Mouse (Mus musculus) heart, embryonic 11.5 days (tissue): ENCODE measurements at regions not wholly inside any gene's neighbourhood (a gene's known extent, or its start where the extent isn't known, plus 50 kb on each side); places are given as distances from the start of the nearest gene placed in this dataset.

ENCODE experiments used
- ATAC-seq: fragments of 200-750 bp; cut with Nextera tagmentation; replicated peaks from 2 replicates; pipeline ENCODE4 v1.8.0; 2017; ENCODE audit warnings: moderate library complexity; ENCODE audit not compliant: insufficient number of reproducible peaks, low FRiP score, low TSS enrichment
- H3K27ac ChIP-seq: fragments of 300-500 bp; sonication (generic); 2 replicates; pipeline ENCODE4 v1.5.1; 2014; ENCODE audit warnings: mild to moderate bottlenecking, low read depth, low read length
- H3K27me3 ChIP-seq: fragments of 300-500 bp; sonication (generic); 2 replicates; pipeline ENCODE4 v1.6.1; 2014; ENCODE audit warnings: mild to moderate bottlenecking, low read length, mixed read lengths; ENCODE audit not compliant: control insufficient read depth, insufficient read depth
- H3K36me3 ChIP-seq: fragments of 300-500 bp; sonication (generic); 2 replicates; pipeline ENCODE4 v1.6.1; 2014; ENCODE audit warnings: mild to moderate bottlenecking, low read length, moderate library complexity, mixed read lengths; ENCODE audit not compliant: control insufficient read depth, insufficient read depth
- H3K4me1 ChIP-seq: fragments of 300-500 bp; sonication (generic); 2 replicates; pipeline ENCODE4 v1.6.1; 2014; ENCODE audit warnings: low read length; ENCODE audit not compliant: control insufficient read depth, insufficient read depth
- H3K4me2 ChIP-seq: fragments of 300-500 bp; sonication (generic); 2 replicates; pipeline ENCODE4 v1.6.1; 2014; ENCODE audit warnings: mild to moderate bottlenecking, moderate library complexity
- H3K4me3 ChIP-seq: fragments of 300-500 bp; sonication (generic); 2 replicates; pipeline ENCODE4 v1.5.1; 2014; ENCODE audit warnings: low read depth, low read length
- H3K9ac ChIP-seq: fragments of 300-500 bp; sonication (generic); 2 replicates; pipeline ENCODE4 v1.6.1; 2014; ENCODE audit warnings: mild to moderate bottlenecking, low read depth, low read length, moderate library complexity
- H3K9me3 ChIP-seq: fragments of 300-500 bp; sonication (generic); replicated peaks from 2 replicates; pipeline ENCODE4 v1.6.1; 2016; ENCODE audit warnings: low read length; ENCODE audit not compliant: control insufficient read depth
- WGBS: fragments of 180-500 bp; shearing (Covaris S2); extraction: QIAGEN DNeasy Blood & Tissue Kit; methylation state at CpG from one replicate; pipeline ENCODE4 v1.1.7; 2014; ENCODE audit not compliant: insufficient replicate concordance; 5-methylcytosine and 5-hydroxymethylcytosine counted together

DNA sequence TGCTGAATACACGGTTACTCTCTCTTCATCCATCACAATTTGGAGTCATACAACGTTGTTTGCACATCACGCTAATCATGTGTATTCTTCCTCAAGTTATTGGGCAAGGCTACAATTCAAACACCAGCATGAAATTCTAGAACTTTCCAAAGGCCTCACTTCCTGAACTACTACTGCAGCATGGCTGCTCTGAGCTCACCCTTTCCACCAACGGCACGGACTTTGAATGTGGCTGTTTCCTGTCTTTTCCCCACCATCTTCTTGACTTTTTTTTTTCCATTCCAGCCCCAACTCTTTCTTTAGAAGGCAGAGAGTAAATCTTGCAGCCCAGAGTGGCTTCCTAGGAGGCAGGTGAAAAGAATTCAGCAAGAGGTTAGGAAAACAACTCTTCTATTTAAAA lies 129.2 kb upstream of the Lmo4 start:
- no peak overlapping the region for H3K27ac ChIP-seq
- WGBS, result 78% methylated on average over 5 of the region's 5 CpGs
- no peaks in the 10 kb centered on the region for H3K27me3 ChIP-seq

GRCm38 (mm10) chr3:144332353-144332752 lies 127.3 kb upstream of the Lmo4 start:
- no peak overlapping the region for H3K27ac ChIP-seq
- H3K9ac ChIP-seq, result no peak overlapping the region
- no peak overlapping the region for H3K4me2 ChIP-seq
- H3K9me3 ChIP-seq, result no peaks in the 10 kb centered on the region
- no peaks in the 10 kb centered on the region for H3K27me3 ChIP-seq
- 12% methylated on average over 5 of the region's 5 CpGs for WGBS
- H3K4me3 ChIP-seq, result no peak overlapping the region
- H3K4me1 ChIP-seq, result no peaks in the 10 kb centered on the region
- H3K36me3 ChIP-seq, result no peaks in the 10 kb centered on the region
- no peak for ATAC-seq

More for the DNA sequence above, 129.2 kb upstream of the Lmo4 start:
- no peaks in the 10 kb centered on the region for H3K36me3 ChIP-seq
- no peaks in the 10 kb centered on the region for H3K4me1 ChIP-seq
- no peak overlapping the region for H3K4me2 ChIP-seq
- ATAC-seq, result no peak
- no peak overlapping the region for H3K9ac ChIP-seq
- H3K9me3 ChIP-seq, result no peaks in the 10 kb centered on the region
- no peak overlapping the region for H3K4me3 ChIP-seq

DNA sequence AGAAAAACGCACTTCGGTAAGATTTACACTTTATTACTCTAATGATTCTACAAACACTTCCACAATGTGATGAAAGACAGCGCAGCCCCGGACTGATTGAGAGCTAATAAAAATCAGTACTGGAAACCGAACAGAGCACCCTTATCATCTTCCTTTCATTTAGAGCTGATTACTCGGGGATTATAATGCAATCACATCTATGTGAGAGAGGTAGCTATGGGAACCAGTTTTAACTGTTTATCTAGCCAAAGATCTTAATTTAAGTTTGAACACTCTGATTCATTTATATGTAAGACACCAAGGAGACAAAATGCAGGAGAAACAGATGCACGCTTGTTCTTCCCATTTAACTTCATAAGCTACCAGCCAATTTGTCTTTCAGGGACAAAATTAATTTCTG lies 124.1 kb upstream of the Lmo4 start:
- no peaks in the 10 kb centered on the region for H3K4me1 ChIP-seq
- no peak for ATAC-seq
- H3K27me3 ChIP-seq, result no peaks in the 10 kb centered on the region
- no peak overlapping the region for H3K4me2 ChIP-seq
- no peaks in the 10 kb centered on the region for H3K9me3 ChIP-seq
- no peak overlapping the region for H3K9ac ChIP-seq
- WGBS, result 78% methylated on average over 7 of the region's 7 CpGs
- no peak overlapping the region for H3K4me3 ChIP-seq
- H3K27ac ChIP-seq, result no peak overlapping the region
- no peaks in the 10 kb centered on the region for H3K36me3 ChIP-seq

DNA sequence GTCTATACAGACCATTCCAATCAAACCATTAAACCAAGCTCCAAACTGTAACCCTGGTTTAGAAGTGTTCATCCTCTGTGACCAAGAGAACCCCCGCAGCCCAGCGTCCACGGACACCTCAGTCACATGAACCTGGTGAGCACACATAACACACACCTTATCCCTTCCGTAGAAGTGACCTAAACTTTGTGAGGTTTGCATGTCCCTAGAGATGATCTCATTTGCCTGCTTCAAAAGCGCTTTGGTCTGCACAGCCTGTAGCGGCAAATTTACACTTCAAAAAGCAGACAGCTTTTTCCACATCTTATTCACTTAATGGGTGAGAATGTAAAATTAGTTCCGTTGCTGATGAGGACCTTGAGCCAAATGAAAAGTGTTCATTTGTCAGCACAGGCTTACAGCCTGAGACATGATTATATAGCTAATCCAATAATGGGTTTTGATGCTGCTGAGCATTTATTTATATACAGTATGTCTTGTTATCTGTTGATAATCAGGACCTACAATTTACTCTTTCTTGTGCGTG lies 122.3 kb upstream of the Lmo4 start:
- Histone ChIP-seq H3K36me3 (no peaks in the 10 kb centered on the region), H3K27ac (no peak overlapping the region), H3K4me3 (no peak overlapping the region), H3K9ac (no peak overlapping the region), H3K27me3 (no peaks in the 10 kb centered on the region), H3K9me3 (no peaks in the 10 kb centered on the region), H3K4me2 (no peak overlapping the region), H3K4me1 (no peaks in the 10 kb centered on the region)
- WGBS, result 90% methylated on average over 8 of the region's 8 CpGs
- ATAC-seq, result no peak

- Histone ChIP-seq H3K27me3 (no peaks in the 10 kb centered on the region), H3K9ac (no peak overlapping the region), H3K9me3 (no peaks in the 10 kb centered on the region), H3K4me2 (no peak overlapping the region), H3K27ac (no peak overlapping the region), H3K4me1 (no peaks in the 10 kb centered on the region), H3K36me3 (no peaks in the 10 kb centered on the region), H3K4me3 (no peak overlapping the region)
- WGBS, result 77% methylated on average over 2 of the region's 2 CpGs
- ATAC-seq, result no peak
Observed at GRCm38 (mm10) chr3:144324974-144325373, 120.0 kb upstream of the Lmo4 start.

GRCm38 (mm10) chr3:144323524-144323923 lies 118.5 kb upstream of the Lmo4 start:
- no peak for ATAC-seq

DNA sequence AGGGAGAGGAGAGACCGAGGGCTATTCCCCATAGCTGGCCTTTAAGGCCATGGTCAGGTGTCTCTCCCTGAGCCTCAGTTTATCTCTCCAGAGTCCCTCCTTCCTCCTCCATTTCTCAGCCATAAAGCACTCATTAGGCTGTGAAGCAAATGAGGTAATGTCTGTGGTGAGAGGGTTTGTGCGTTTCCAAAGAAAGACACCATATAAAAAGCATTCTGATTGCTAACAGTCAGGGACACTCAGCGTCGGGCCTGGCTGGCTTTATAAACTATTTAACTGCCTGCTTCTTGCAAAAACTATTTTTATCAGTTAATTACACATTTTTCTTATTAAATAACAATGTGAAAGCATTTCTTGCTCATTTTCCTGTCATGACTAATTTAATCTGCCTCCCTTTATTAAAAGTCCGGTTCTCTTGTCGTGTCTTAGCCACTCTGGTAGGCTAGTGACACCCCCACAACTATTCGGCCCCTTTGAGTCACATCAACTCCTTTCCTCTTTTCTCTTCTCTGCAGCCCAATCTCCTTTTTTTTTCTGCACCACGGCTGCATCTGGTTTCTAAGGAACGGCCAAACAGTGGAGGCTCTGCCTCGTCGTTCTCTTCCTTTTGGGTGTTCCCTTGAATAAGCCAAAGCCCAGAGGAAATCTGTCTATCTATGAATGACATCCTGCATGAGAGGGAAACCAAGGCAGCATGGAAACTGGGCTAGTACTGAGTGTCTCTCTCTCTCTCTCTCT lies 114.6 kb upstream of the Lmo4 start:
- no peak for ATAC-seq
- Histone ChIP-seq H3K4me2 (no peak overlapping the region), H3K9ac (no peak overlapping the region), H3K36me3 (no peaks in the 10 kb centered on the region), H3K4me3 (no peak overlapping the region), H3K27ac (no peak overlapping the region), H3K9me3 (no peaks in the 10 kb centered on the region), H3K4me1 (no peaks in the 10 kb centered on the region), H3K27me3 (no peaks in the 10 kb centered on the region)
- WGBS, result 57% methylated on average over 11 of the region's 11 CpGs

More at GRCm38 (mm10) chr3:144323524-144323923, 118.5 kb upstream of the Lmo4 start:
- no peak overlapping the region for H3K27ac ChIP-seq
- H3K4me3 ChIP-seq, result no peak overlapping the region
- H3K9me3 ChIP-seq, result no peaks in the 10 kb centered on the region
- H3K9ac ChIP-seq, result no peak overlapping the region
- no peaks in the 10 kb centered on the region for H3K27me3 ChIP-seq
- 82% methylated on average over 3 of the region's 3 CpGs for WGBS
- H3K4me2 ChIP-seq, result no peak overlapping the region
- H3K4me1 ChIP-seq, result no peaks in the 10 kb centered on the region
- no peaks in the 10 kb centered on the region for H3K36me3 ChIP-seq

- WGBS, result 64% methylated on average over 16 of the region's 16 CpGs
- no peak for ATAC-seq
- Histone ChIP-seq H3K36me3 (no peaks in the 10 kb centered on the region), H3K9ac (no peak overlapping the region), H3K4me1 (no peaks in the 10 kb centered on the region), H3K4me2 (no peak overlapping the region), H3K4me3 (no peak overlapping the region), H3K27me3 (no peaks in the 10 kb centered on the region), H3K9me3 (no peaks in the 10 kb centered on the region), H3K27ac (no peak overlapping the region)
Observed at GRCm38 (mm10) chr3:144318761-144319467, 113.9 kb upstream of the Lmo4 start.
